Mouse (Mus musculus) stomach, embryonic 14.5 days (tissue): ENCODE data around the gene Polr2f. TPM values are rescaled to one million over a fixed set of nuclear protein-coding genes. Genes with fewer than 3 reads are reported as not detected.
A peak's percentile ranks its signal among the peaks of the same experiment; 100 is the strongest.

Experiments used
- ATAC-seq: fragments of 200-750 bp; cut with Nextera tagmentation; 2 replicates; pipeline ENCODE4 v1.8.0; 2017; ENCODE audit warnings: low read depth, moderate TSS enrichment; ENCODE audit not compliant: insufficient number of reproducible peaks, insufficient read depth, low FRiP score
- H3K27ac ChIP-seq: fragments of 300-500 bp; sonication (generic); 2 replicates; pipeline ENCODE4 v1.5.1; 2014; ENCODE audit warnings: mild to moderate bottlenecking, low read length, moderate library complexity, mixed read lengths
- H3K27me3 ChIP-seq: fragments of 300-500 bp; sonication (generic); 2 replicates; pipeline ENCODE4 v1.6.1; 2014; ENCODE audit warnings: low read length, control low read depth, mixed read lengths; ENCODE audit not compliant: control insufficient read depth, insufficient read depth
- H3K36me3 ChIP-seq: fragments of 300-500 bp; sonication (generic); 2 replicates; pipeline ENCODE4 v1.6.1; 2014; ENCODE audit warnings: mild to moderate bottlenecking, control low read depth, low read length, moderate library complexity, mixed read lengths; ENCODE audit not compliant: control insufficient read depth, insufficient read depth
- H3K4me1 ChIP-seq: fragments of 300-500 bp; sonication (generic); 2 replicates; pipeline ENCODE4 v1.6.1; 2014; ENCODE audit warnings: low read length, control low read depth, mixed read lengths; ENCODE audit not compliant: control insufficient read depth, insufficient read depth
- H3K4me2 ChIP-seq: fragments of 300-500 bp; sonication (generic); replicated peaks from 2 replicates; pipeline ENCODE4 v1.6.1; 2014; ENCODE audit warnings: low read depth, low read length, control low read depth
- H3K4me3 ChIP-seq: fragments of 300-500 bp; sonication (generic); 2 replicates; pipeline ENCODE4 v1.5.1; 2014; ENCODE audit warnings: low read depth, low read length, control low read depth
- H3K9ac ChIP-seq: fragments of 300-500 bp; sonication (generic); replicated peaks from 2 replicates; pipeline ENCODE4 v1.6.1; 2014; ENCODE audit warnings: low read depth, mild to moderate bottlenecking, control low read depth, low read length, moderate library complexity, mixed read lengths
- H3K9me3 ChIP-seq: fragments of 300-500 bp; sonication (generic); 2 replicates; pipeline ENCODE4 v1.6.1; 2016; ENCODE audit warnings: low read depth, low read length, control low read depth; ENCODE audit not compliant: control insufficient read depth
- WGBS: fragments of 180-500 bp; shearing (Covaris S2); extraction: QIAGEN DNeasy Blood & Tissue Kit; methylation state at CpG from one replicate; pipeline ENCODE4 v1.1.7; 2014; 5-methylcytosine and 5-hydroxymethylcytosine counted together
- polyA plus RNA-seq: library from polyadenylated mRNA; unstranded; fragments of >200 nt; fragmentation: Nextera tagmentation; extraction: Ambion mirVana; gene quantifications from 2 replicates; pipeline ENCODE4 v1.2.1, GENCODE M21; 2014

The Polr2f gene
- polyA plus RNA-seq, 1 experiment from 2014 or later = 367 TPM

GRCm38 (mm10) chr15:79109321-79109934 is 31.4 kb upstream of the Polr2f start:
- WGBS = under 1% methylated on average over 46 of the region's 46 CpGs
- H3K36me3 ChIP-seq = peaks cover 6% of the 10 kb centered on the region

GRCm38 (mm10) chr15:79110031-79110430 is 30.8 kb upstream of the Polr2f start:
- ATAC-seq = no peak
- WGBS = 17% methylated on average over 9 of the region's 9 CpGs
- H3K27ac ChIP-seq = no peak overlapping the region

More at GRCm38 (mm10) chr15:79109321-79109934, 31.4 kb upstream of the Polr2f start:
- peak overlapping the region; percentile 98 for H3K4me2 ChIP-seq
- peaks cover 22% of the 10 kb centered on the region; the same call in 1 of the 2 replicates for H3K4me1 ChIP-seq
- H3K27me3 ChIP-seq = no peaks in the 10 kb centered on the region
- peak overlapping the region; percentile 89 for H3K4me3 ChIP-seq
- H3K27ac ChIP-seq = peak overlapping the region; percentile 85
- ATAC-seq = peak; percentile 58
- H3K9ac ChIP-seq = peak overlapping the region; percentile 74
- no peaks in the 10 kb centered on the region for H3K9me3 ChIP-seq

GRCm38 (mm10) chr15:79110528-79110927 is 30.3 kb upstream of the Polr2f start:
- H3K4me2 ChIP-seq = peak overlapping the region; percentile 98
- 0 out of 2 replicates have a peak overlapping the region, but pooled peaks have one; percentile 7 for H3K9ac ChIP-seq
- H3K9me3 ChIP-seq = no peaks in the 10 kb centered on the region
- no peak for ATAC-seq
- H3K36me3 ChIP-seq = peaks cover 14% of the 10 kb centered on the region
- no peaks in the 10 kb centered on the region for H3K27me3 ChIP-seq
- H3K27ac ChIP-seq = no peak overlapping the region
- peak overlapping the region; percentile 89; the same call in 1 of the 2 replicates for H3K4me3 ChIP-seq
- H3K4me1 ChIP-seq = peaks cover 22% of the 10 kb centered on the region; the same call in 1 of the 2 replicates
- WGBS = 76% methylated on average over 2 of the region's 2 CpGs

More at GRCm38 (mm10) chr15:79110031-79110430, 30.8 kb upstream of the Polr2f start:
- Histone ChIP-seq H3K4me1 (peaks cover 22% of the 10 kb centered on the region; the same call in 1 of the 2 replicates), H3K4me3 (peak overlapping the region; percentile 89), H3K27me3 (no peaks in the 10 kb centered on the region), H3K9ac (peak overlapping the region; percentile 74; the same call in 1 of the 2 replicates), H3K9me3 (no peaks in the 10 kb centered on the region), H3K4me2 (peak overlapping the region; percentile 98), H3K36me3 (peaks cover 9% of the 10 kb centered on the region)

- Histone ChIP-seq H3K27ac (no peak overlapping the region), H3K4me1 (peaks cover 22% of the 10 kb centered on the region; the same call in 1 of the 2 replicates), H3K4me3 (no peak overlapping the region), H3K4me2 (peak overlapping the region; percentile 98; the same call in 1 of the 2 replicates), H3K9ac (no peak overlapping the region), H3K9me3 (no peaks in the 10 kb centered on the region), H3K27me3 (no peaks in the 10 kb centered on the region), H3K36me3 (peaks cover 19% of the 10 kb centered on the region)
- WGBS = 54% methylated on average over 4 of the region's 4 CpGs
- ATAC-seq = no peak
Measured at GRCm38 (mm10) chr15:79111774-79112173, 29.0 kb upstream of the Polr2f start.

GRCm38 (mm10) chr15:79115276-79115675 is 25.5 kb upstream of the Polr2f start:
- no peak overlapping the region for H3K4me2 ChIP-seq
- no peaks in the 10 kb centered on the region for H3K9me3 ChIP-seq
- no peaks in the 10 kb centered on the region for H3K27me3 ChIP-seq
- 54% methylated on average over 5 of the region's 5 CpGs for WGBS
- ATAC-seq = no peak
- H3K36me3 ChIP-seq = peaks cover 26% of the 10 kb centered on the region
- no peak overlapping the region for H3K9ac ChIP-seq
- peaks cover 16% of the 10 kb centered on the region; the same call in 1 of the 2 replicates for H3K4me1 ChIP-seq
- H3K27ac ChIP-seq = no peak overlapping the region
- no peak overlapping the region for H3K4me3 ChIP-seq

GRCm38 (mm10) chr15:79119491-79119890 is 21.3 kb upstream of the Polr2f start:
- Histone ChIP-seq H3K27me3 (no peaks in the 10 kb centered on the region), H3K4me3 (no peak overlapping the region), H3K27ac (no peak overlapping the region), H3K4me1 (no peaks in the 10 kb centered on the region), H3K9me3 (no peaks in the 10 kb centered on the region), H3K36me3 (peaks cover 50% of the 10 kb centered on the region), H3K9ac (no peak overlapping the region), H3K4me2 (no peak overlapping the region)
- 80% methylated on average over 9 of the region's 9 CpGs for WGBS
- no peak for ATAC-seq

- Histone ChIP-seq H3K27me3 (no peaks in the 10 kb centered on the region), H3K4me1 (no peaks in the 10 kb centered on the region), H3K4me2 (no peak overlapping the region), H3K9ac (no peak overlapping the region), H3K36me3 (peaks cover 46% of the 10 kb centered on the region), H3K9me3 (no peaks in the 10 kb centered on the region), H3K27ac (no peak overlapping the region), H3K4me3 (no peak overlapping the region)
- 87% methylated on average over 4 of the region's 4 CpGs for WGBS
- no peak for ATAC-seq
Measured at GRCm38 (mm10) chr15:79122119-79122518, 18.7 kb upstream of the Polr2f start.

GRCm38 (mm10) chr15:79122546-79122945 is 18.3 kb upstream of the Polr2f start:
- H3K4me3 ChIP-seq = no peak overlapping the region
- peaks cover 50% of the 10 kb centered on the region for H3K36me3 ChIP-seq
- no peak overlapping the region for H3K27ac ChIP-seq
- WGBS = 79% methylated on average over 13 of the region's 13 CpGs
- no peak overlapping the region for H3K9ac ChIP-seq
- H3K4me1 ChIP-seq = no peaks in the 10 kb centered on the region
- no peaks in the 10 kb centered on the region for H3K27me3 ChIP-seq
- no peak overlapping the region for H3K4me2 ChIP-seq
- no peaks in the 10 kb centered on the region for H3K9me3 ChIP-seq
- no peak for ATAC-seq
